Mouse (Mus musculus): Measurements from ENCODE around the gene Mtif2. TPM values are rescaled to one million over a fixed set of nuclear protein-coding genes. Genes with fewer than 3 reads are reported as not detected.

Gene Mtif2
- polyA plus RNA-seq, 1 experiment = 8.2 TPM

GRCm38 (mm10) chr11:29548504-29549424 lies 22.6 kb downstream of the Mtif2 start:
- peak overlapping the region; percentile 97 for H3K4me3 ChIP-seq (replicated peaks; ENCODE audit: extremely low read depth, low read depth, low read length)
- 21% methylated on average over 23 of the region's 23 CpGs for WGBS
- DNase-seq = no peak

GRCm38 (mm10) chr11:29549425-29549778 lies 23.2 kb downstream of the Mtif2 start:
- no peaks in the 10 kb centered on the region; the same call in 1 of the 2 replicates for H3K4me1 ChIP-seq (ENCODE audit: control insufficient read depth, insufficient read depth, low read length)
- WGBS = 56% methylated on average over 1 of the region's 1 CpGs
- DNase-seq = no peak

More at GRCm38 (mm10) chr11:29548504-29549424, 22.6 kb downstream of the Mtif2 start:
- TF ChIP-seq POLR2A (IDR thresholded peaks at IDR 0.05; ENCODE audit: borderline replicate concordance, extremely low read depth, low read depth, low read length) (no peak), CTCF (IDR thresholded peaks at IDR 0.05; ENCODE audit: insufficient read depth, low read length) (no peak)
- no peaks in the 10 kb centered on the region; the same call in 1 of the 2 replicates for H3K4me1 ChIP-seq (ENCODE audit: control insufficient read depth, insufficient read depth, low read length)

GRCm38 (mm10) chr11:29560452-29560851 lies 34.2 kb downstream of the Mtif2 start:
- TF ChIP-seq CTCF (IDR thresholded peaks at IDR 0.05; ENCODE audit: insufficient read depth, low read length) (no peak), POLR2A (IDR thresholded peaks at IDR 0.05; ENCODE audit: borderline replicate concordance, extremely low read depth, low read depth, low read length) (no peak)
- no peaks in the 10 kb centered on the region for H3K4me1 ChIP-seq (ENCODE audit: control insufficient read depth, insufficient read depth, low read length)
- H3K4me3 ChIP-seq (replicated peaks; ENCODE audit: extremely low read depth, low read depth, low read length) = no peak overlapping the region
- DNase-seq = no peak
- 79% methylated on average over 9 of the region's 9 CpGs for WGBS

More at GRCm38 (mm10) chr11:29549425-29549778, 23.2 kb downstream of the Mtif2 start:
- no peak overlapping the region for H3K4me3 ChIP-seq (replicated peaks; ENCODE audit: extremely low read depth, low read depth, low read length)
- TF ChIP-seq POLR2A (IDR thresholded peaks at IDR 0.05; ENCODE audit: borderline replicate concordance, extremely low read depth, low read depth, low read length) (no peak), CTCF (IDR thresholded peaks at IDR 0.05; ENCODE audit: insufficient read depth, low read length) (no peak)

GRCm38 (mm10) chr11:29560990-29561389 lies 34.8 kb downstream of the Mtif2 start:
- Histone ChIP-seq H3K4me3 (replicated peaks; ENCODE audit: extremely low read depth, low read depth, low read length) (no peak overlapping the region), H3K4me1 (ENCODE audit: control insufficient read depth, insufficient read depth, low read length) (no peaks in the 10 kb centered on the region)
- WGBS = 87% methylated on average over 3 of the region's 3 CpGs
- TF ChIP-seq POLR2A (IDR thresholded peaks at IDR 0.05; ENCODE audit: borderline replicate concordance, extremely low read depth, low read depth, low read length) (no peak), CTCF (IDR thresholded peaks at IDR 0.05; ENCODE audit: insufficient read depth, low read length) (no peak)
- no peak for DNase-seq

GRCm38 (mm10) chr11:29563406-29563805 lies 37.2 kb downstream of the Mtif2 start:
- DNase-seq = no peak
- H3K4me1 ChIP-seq (ENCODE audit: control insufficient read depth, insufficient read depth, low read length) = no peaks in the 10 kb centered on the region
- WGBS = 80% methylated on average over 2 of the region's 2 CpGs
- H3K4me3 ChIP-seq (replicated peaks; ENCODE audit: extremely low read depth, low read depth, low read length) = no peak overlapping the region
- no peak for TF ChIP-seq POLR2A (IDR thresholded peaks at IDR 0.05; ENCODE audit: borderline replicate concordance, extremely low read depth, low read depth, low read length)
- no peak for TF ChIP-seq CTCF (IDR thresholded peaks at IDR 0.05; ENCODE audit: insufficient read depth, low read length)

GRCm38 (mm10) chr11:29571536-29571935 lies 45.3 kb downstream of the Mtif2 start:
- no peak overlapping the region for H3K4me3 ChIP-seq (replicated peaks; ENCODE audit: extremely low read depth, low read depth, low read length)
- no peaks in the 10 kb centered on the region for H3K4me1 ChIP-seq (ENCODE audit: control insufficient read depth, insufficient read depth, low read length)
- 28% methylated on average over 3 of the region's 3 CpGs for WGBS
- TF ChIP-seq POLR2A (IDR thresholded peaks at IDR 0.05; ENCODE audit: borderline replicate concordance, extremely low read depth, low read depth, low read length) (no peak), CTCF (IDR thresholded peaks at IDR 0.05; ENCODE audit: insufficient read depth, low read length) (no peak)
- no peak for DNase-seq

GRCm38 (mm10) chr11:29572656-29573055 lies 46.4 kb downstream of the Mtif2 start:
- 69% methylated on average over 2 of the region's 2 CpGs for WGBS
- no peaks in the 10 kb centered on the region for H3K4me1 ChIP-seq (ENCODE audit: control insufficient read depth, insufficient read depth, low read length)
- no peak overlapping the region for H3K4me3 ChIP-seq (replicated peaks; ENCODE audit: extremely low read depth, low read depth, low read length)
- TF ChIP-seq CTCF (IDR thresholded peaks at IDR 0.05; ENCODE audit: insufficient read depth, low read length) (no peak), POLR2A (IDR thresholded peaks at IDR 0.05; ENCODE audit: borderline replicate concordance, extremely low read depth, low read depth, low read length) (no peak)
- DNase-seq = no peak

- Histone ChIP-seq H3K4me1 (ENCODE audit: control insufficient read depth, insufficient read depth, low read length) (no peaks in the 10 kb centered on the region), H3K4me3 (replicated peaks; ENCODE audit: extremely low read depth, low read depth, low read length) (no peak overlapping the region)
- no peak for DNase-seq
- TF ChIP-seq CTCF (IDR thresholded peaks at IDR 0.05; ENCODE audit: insufficient read depth, low read length) (0 out of 2 replicates have a peak, but pooled peaks have one; percentile 2), POLR2A (IDR thresholded peaks at IDR 0.05; ENCODE audit: borderline replicate concordance, extremely low read depth, low read depth, low read length) (no peak)
Observed at GRCm38 (mm10) chr11:29579610-29580009, 53.4 kb downstream of the Mtif2 start.

Other genes with a start within 250 kb of the Mtif2 start
- 2.0 and 2.3 TPM in 2 replicates for gene Ccdc88a, start 152.8 kb upstream of the Mtif2 start, polyA plus RNA-seq (2012; rRNA removed)
- gene Prorsd1, start 11.4 kb upstream of the Mtif2 start, polyA plus RNA-seq (2012; rRNA removed) = 2.1 and 3.2 TPM in 2 replicates
- not detected in 2 replicates for gene Clhc1, start 21.5 kb downstream of the Mtif2 start, polyA plus RNA-seq (2012; rRNA removed)
- gene Rps27a, start 21.7 kb downstream of the Mtif2 start, polyA plus RNA-seq (2012; rRNA removed) = 68.8 and 118 TPM in 2 replicates
- gene Rtn4, start 166.5 kb downstream of the Mtif2 start, polyA plus RNA-seq (2012; rRNA removed) = 108 and 133 TPM in 2 replicates